Mouse (Mus musculus): Measurements from ENCODE around the gene Tbxas1. TPM values are rescaled to one million over a fixed set of nuclear protein-coding genes. Genes with fewer than 3 reads are reported as not detected.

The Tbxas1 gene
- total RNA-seq, 2 experiments from 2014 or later = 0.79 to 0.81 TPM

DNA sequence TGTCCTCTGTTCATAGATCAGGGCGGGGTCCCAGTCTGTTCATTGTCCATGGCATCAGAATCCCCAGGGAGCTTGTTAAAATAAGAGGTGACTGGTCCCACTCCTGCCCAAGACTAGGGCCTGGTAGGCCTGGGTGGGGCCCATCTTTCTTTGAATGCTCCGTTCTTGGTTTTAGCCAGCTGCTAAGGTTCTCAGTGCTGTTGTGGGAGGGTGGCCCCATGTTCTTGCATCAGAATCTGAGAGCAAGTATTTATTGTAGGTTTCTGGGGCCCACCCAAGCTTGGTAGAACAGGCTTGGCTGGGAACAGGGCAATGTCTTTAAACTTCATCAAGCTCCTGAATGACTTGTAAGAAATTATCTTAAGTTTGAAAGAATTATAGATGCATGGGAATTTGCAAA lies 101.2 kb downstream of the Tbxas1 start:
- no peak for DNase-seq
- intact Hi-C loops (cut with DNase I) = no loop called here

DNA sequence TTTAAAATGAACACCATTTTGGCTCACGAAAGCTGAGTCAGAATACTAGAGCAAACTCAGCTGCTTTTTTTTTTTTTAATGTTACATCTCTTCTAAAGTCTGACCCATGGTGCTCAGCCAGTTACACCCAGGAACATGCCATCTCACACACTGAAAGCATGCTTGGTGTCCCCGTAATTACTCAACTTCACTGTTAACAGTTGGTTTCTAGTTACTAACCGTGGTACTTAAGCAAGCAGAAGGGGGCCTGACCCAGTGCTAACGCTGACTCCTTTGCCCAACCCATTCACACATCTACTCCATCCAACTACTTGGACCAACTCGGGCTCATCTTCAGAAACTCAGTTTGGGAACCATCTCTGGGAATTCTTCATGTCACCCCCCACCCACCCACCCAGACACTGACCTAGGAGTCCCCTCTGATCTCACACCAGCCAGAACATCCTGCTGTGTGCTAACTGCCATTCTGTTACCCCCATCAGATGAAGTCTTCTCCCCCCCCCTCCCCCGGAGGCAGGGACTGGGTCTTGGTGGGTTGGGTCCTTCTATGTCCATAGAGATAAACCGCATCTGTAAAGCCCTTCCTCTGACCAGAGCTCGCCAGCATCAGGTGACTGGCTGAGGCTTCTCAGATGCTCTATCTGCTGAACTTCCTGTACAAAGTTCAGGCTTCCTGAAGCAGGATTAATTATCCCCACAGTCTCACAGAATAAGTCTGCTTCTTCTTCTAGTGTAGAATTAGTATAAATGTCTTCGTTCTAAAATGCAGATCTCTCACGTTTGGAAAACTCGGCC lies 105.9 kb downstream of the Tbxas1 start:
- intact Hi-C loops (cut with DNase I) = no loop called here

DNA sequence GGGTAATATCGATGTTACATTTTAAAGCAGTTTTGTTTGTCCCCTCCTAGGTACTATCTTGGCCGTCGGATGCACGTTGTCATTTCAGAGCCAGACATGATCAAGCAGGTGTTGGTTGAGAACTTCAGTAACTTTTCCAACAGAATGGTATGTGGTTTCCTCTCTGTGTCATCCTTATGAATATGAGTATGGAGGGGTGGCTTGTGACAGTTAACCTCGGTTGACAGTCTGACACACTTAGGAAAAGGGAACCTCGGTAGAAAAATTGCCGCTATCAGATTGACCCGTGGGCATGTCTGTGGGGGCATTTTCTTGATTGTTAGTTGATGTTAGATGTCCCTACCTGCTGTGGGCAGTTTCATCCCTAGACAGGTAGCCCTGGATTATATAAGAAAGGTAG lies 106.9 kb downstream of the Tbxas1 start:
- intact Hi-C loops (cut with DNase I) = no loop called here
- no peak for DNase-seq

More for the DNA sequence above, 105.9 kb downstream of the Tbxas1 start:
- DNase-seq = no peak

DNA sequence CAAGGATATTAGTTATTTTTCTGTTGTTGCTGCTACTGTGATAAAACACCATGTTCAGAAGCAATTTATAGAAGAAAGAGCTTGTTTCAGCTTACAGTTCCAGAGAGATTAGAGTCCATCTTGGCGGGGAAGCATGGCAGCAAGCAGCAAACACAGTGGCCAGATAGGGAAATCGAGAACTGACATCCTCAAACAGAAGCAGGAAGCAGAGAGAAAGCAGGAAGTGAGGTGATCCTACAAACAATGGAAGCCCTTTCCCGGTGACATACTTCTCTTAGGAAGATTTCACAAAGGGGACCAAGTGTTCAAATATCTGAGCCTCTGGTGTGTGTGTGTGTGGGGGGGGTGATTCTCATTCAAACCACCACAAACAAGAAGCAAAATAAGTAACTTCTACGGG lies 107.5 kb downstream of the Tbxas1 start:
- intact Hi-C loops (cut with DNase I) = loop anchor here (1.0 kb wide), 1 partner anchor 34 kb away; no protein-coding TSS in a partner anchor

DNA sequence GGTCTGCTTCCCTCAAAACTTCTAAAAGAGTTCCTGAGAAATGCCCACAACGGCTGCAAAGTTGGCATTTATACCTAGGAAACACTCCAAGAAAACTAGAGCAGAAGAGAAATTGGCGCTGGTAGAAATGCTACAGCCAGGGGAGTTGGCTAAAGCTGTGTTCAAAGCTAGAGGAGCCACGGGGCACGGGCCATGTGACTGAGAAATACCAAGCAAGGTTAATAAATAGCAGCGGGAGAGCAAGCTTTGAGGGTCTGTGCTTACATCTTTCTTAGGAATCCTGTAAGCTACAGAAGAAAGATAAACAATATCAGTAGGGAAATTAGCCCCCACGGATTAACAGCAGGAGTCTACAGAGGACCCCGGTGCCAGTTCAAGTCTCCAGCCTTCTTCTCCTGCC lies 107.9 kb downstream of the Tbxas1 start:
- intact Hi-C loops (cut with DNase I) = loop anchor here (1.0 kb wide), 1 partner anchor 35 kb away; no protein-coding TSS in a partner anchor

More for the DNA sequence above, 107.5 kb downstream of the Tbxas1 start:
- no peak for DNase-seq

DNA sequence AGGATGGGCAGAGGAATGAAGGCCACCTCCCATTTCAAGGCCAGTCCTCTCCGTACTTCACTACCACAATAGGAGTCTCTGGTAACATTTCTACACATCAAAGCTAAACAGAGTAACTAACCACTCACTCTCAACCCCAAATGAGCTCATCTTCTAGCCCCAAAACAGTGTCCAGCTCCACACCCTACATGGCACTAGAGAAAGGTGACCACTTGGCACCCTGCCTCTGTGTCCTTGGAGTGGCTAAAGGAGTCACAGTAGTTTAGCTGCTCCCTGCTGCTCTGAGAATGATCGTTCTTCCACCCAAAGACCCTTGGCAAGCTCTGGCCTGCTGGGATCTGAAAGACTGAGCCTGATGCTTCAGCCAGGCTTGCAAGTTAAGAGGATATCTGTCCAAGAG lies 109.4 kb downstream of the Tbxas1 start:
- no peak for DNase-seq
- intact Hi-C loops (cut with DNase I) = no loop called here

More for the DNA sequence above, 107.9 kb downstream of the Tbxas1 start:
- DNase-seq = no peak

DNA sequence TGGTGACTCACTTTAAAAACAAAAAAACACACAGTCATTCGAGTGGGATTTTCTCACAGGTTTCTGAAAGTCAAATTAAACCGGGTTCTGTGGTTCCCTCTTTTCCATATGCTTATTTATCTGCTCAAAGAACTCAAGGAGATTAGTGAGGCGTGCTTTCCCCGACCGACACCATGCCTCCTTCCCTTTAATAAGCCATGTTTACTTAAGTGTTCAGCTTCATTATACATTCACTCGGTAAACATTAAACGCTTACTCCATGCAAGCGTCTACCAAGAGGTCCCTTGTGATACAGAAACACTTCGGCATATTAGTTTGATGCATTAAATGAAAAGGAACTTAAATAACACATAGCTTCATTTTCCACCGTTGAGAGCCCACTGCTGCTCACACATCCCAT lies 111.4 kb downstream of the Tbxas1 start:
- intact Hi-C loops (cut with DNase I) = no loop called here
- no peak for DNase-seq

DNA sequence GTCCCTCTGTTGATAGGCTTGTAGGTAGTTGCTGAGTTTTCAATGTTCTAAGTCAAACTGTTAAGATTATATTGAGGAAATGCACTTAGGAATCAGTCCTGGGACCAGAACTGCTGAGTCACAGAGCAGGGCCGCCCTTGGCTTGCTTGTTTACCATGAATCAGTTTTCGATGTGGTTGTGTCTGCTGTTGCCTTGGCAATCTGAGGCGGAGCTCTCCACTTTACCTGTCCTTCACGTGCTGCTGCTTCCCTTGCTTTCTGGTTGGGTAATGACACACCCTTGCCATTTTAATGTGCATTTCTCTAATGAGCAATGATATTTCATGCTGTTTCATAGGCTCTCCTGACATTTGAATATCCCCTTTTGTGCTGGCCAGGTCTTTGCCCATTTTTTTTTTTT lies 116.8 kb downstream of the Tbxas1 start:
- intact Hi-C loops (cut with DNase I) = no loop called here
- DNase-seq = no peak

DNA sequence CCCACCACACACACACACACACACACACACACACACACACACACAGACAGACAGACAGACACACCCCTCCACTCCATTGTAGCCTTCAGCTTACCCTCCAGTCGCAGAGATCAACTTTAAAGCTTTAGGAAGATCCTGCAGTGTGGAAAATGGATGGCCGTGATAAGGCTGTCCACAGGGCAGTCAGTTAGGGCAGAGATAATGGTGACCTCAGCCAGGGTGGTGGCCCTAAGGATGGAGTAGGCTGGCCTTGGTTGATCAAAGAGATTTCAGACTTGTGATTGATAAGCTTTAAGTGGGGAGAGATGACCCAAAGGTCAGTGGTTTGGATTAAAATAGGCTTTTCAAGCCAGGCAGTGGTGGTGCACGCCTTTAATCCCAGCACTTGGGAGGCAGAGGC lies 120.6 kb downstream of the Tbxas1 start:
- no peak for DNase-seq
- intact Hi-C loops (cut with DNase I) = no loop called here

DNA sequence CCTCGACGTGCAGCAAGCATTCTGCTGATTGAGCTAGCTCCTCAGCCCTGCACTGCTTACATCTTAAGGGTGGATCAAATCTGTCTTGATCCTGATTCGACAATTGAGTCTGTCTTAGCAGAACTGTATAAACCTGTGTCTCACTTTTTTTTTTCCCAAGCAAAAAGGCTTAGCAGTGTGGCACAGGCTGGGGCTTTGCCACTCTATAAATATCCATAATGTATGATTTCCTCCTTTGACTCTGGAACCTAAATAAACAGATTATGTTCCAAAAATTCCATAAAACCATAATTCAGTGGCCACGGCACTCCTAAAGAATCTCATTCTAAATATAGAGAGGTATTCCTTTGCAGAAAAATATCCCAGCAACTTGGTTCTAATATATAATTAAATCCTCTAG lies 122.6 kb downstream of the Tbxas1 start:
- DNase-seq = no peak
- intact Hi-C loops (cut with DNase I) = no loop called here

DNA sequence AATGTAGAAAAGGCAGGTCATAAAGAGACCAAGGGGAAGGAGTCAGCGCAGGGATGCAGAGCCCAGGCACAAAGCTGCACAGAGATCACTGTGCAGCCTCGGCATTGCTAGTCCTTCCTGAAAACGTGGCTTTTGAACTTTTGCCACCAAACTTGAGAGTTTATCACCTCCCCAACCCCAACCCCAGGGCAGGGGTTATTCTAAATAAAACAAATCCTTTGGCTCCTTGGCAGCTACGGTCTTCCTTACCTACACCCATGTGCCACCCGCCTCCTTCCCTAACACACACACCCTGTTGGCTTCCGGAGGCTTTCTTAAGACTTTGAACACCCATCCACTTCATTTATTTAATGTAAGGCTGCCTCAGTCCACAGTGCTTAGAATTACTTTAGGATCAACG lies 127.9 kb downstream of the Tbxas1 start:
- DNase-seq = no peak
- intact Hi-C loops (cut with DNase I) = no loop called here

DNA sequence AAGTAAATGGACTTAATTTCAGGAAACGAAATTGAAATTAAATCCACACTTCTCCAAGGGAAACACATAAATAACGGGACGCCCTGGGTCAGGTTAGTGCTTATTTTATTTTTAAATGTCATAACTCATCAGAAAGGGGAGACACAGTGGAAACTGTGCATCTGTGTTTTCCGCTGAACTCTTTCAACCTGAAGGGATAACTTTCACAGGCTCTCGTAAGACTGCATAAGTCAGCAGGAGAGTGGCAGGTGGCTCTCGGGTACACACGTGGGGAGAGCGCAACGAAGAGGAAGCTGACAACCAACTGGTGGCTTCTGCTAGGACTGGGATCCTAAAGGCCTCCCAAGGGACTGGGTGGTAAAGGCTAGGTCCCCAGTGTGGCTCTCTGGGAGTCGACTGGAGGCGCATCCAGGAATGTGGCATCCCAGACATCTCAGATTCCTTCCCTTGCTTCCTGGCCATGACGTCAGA lies 128.8 kb downstream of the Tbxas1 start:
- no peak for DNase-seq
- intact Hi-C loops (cut with DNase I) = no loop called here

DNA sequence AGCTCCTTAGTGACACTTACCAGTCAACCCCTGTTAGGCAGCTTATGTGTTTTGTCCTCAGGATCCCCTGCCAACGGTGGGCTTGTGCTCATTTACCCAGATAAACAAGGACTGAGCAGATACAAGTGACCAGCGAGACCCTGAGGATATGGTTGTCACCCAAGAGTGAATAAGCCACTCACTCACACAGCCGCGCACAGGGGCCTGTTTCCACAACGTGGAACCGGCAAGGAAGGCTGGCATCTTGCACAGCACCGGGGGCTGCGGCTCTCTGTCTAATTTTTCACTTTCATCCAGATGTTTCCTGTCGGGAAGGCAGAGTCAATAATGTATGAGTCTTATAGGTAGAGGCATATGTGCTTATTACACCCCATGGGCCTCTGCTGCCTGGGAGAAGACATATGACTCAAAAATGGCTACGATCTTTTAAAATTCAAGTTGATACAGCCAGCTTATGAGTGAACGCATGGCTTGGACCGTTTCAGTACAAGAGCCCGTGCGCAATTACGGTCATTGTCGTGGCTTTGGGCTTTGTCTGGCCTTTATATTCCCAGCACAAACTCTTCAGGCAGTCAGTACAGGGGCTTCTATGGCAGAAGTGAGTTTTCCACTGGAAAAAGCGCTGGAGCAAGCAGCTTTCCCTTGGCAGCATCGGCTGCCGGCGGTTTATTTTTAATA lies 130.2 kb downstream of the Tbxas1 start:
- no peak for DNase-seq
- intact Hi-C loops (cut with DNase I) = no loop called here

DNA sequence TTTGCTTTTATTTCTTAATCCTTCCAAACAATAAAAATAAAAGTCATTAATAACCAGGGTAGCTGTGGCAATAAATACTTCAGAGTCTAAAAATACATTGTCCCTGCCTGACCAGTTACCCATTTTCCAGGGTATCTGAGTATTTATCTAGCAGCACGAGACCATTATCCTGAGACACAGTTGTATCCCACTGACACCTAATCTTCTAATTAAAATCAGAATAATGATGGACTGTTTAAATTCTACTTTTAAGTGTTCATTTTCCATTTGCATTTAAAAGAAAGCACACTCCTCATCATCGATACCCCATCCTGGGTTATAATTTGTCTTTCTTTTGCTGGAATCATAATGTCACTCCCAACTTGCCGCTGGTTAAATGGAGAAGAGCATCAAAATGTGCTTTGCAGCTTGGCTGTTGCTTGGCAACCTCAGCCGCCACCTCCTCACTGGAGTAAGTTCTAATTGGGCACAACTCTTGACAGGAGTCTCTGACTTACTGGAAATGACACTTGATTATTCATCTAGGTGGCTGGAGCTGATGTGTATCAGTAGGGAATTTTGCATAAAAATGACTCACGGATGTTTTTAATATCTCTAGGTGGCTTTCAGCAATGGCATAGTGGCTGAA lies 130.9 kb downstream of the Tbxas1 start:
- intact Hi-C loops (cut with DNase I) = no loop called here

DNA sequence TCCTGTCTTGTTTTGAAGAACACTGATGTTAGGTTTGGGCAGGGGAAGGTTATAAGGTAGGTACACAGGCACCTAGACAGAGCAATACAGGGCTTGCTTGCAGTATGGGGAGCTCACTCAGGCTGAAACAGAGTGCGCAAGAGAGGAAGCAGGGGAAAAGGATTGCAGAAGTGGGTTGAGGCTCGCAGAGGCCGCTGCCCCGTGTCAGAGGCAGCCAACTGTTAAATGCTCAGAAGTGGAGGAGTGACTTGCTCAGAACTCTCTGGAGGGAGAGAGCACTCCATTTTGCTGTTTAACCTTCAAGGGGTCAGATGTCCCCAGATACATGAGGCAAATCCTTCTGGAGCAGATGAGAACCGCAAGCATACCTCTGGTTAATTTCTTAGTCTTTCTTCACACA lies 132.0 kb downstream of the Tbxas1 start:
- intact Hi-C loops (cut with DNase I) = no loop called here

More for the DNA sequence above, 130.9 kb downstream of the Tbxas1 start:
- DNase-seq = no peak

DNA sequence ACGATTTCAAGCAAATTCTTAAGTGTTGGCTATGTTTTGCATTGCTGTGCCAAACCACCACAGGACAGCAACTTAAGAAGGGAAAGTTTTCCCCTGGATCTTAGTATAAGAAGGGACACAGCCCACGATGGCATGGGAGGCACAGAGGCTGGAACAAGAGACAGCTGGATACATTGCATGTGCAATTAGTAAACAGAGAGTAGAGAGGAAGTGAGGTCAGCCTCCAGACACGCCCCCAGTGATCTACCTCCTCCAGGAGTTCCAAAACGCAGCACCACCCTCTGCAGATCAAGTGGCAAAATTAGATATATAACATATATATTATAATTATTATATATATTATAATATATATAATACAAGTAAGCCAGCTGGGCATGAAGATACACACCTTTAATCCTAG lies 132.9 kb downstream of the Tbxas1 start:
- intact Hi-C loops (cut with DNase I) = no loop called here
- DNase-seq = no peak

More for the DNA sequence above, 132.0 kb downstream of the Tbxas1 start:
- no peak for DNase-seq

DNA sequence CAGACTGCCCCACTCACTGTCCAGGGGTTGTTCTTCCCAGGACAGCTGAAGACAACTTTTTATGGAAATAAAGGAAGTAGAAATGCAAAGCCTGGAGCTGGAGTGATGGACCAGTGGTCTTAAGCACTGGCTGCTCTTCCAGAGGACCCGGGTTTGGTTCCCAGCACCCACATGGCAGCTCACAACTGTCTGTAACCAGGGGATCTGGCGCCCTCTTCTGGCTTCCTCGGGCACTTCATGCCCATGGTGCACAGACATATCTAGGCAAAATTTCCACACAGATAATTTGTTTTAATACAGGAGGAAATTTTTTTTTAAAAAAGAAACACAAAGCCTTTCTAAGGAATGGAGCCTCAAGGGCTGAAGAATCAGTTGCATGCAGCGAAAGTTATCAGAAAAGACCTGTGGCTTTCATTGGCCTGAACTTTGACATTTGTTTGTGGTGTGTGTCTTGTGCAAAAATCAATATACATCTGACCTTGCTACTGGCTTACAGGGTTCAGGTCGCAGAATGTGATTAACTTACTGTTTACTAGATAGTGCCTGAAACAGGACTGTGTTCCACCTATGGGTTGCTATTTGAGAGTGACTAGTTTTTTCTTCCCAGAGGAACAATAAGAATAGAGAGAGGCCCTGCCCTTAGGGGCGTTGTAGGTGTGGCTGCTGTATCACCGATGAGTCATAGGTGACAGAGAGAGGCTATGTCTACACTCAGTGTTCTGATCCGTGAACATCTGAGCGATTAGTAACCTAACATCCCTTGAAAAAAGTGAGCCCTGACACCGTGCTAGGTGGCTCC lies 138.0 kb downstream of the Tbxas1 start:
- intact Hi-C loops (cut with DNase I) = no loop called here
- no peak for DNase-seq

DNA sequence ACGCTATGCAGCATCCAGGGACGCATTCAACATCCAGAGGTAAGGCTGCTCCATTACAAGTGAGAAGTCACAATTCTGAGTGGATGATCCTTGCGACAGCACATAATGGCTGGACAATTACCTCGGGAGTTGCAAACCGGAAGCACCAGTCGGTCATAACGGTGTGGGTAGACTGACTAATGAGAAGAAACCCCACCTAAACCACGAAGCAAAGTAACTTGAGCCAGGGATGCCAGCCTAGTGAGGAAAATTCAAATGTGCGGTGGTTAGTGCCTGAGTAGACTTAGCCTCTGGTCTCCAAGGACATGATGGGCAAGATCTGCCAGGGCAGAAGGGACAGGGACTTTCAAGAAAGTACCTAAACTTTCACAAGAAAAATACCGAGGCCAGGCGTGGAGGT lies 142.7 kb downstream of the Tbxas1 start:
- intact Hi-C loops (cut with DNase I) = no loop called here
- no peak for DNase-seq

DNA sequence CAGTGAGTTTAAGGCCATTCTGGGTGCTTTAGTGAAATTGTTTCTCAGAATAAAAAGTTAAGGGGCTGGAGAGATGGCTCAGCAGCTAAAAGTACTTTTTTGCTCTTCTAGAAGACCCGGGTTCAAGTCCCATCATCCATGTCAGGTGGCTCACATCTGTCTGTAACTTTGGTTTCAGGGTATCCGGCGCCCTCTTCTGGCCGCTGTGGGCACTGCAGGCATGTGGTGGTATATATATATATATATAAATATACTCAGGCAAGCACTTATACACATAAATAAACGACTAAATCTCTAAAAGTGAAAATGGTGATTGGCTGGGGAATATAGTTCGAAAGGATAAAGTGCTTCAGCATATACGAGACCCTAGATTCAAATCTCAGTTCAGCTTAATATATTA lies 143.6 kb downstream of the Tbxas1 start:
- DNase-seq = no peak
- intact Hi-C loops (cut with DNase I) = no loop called here

DNA sequence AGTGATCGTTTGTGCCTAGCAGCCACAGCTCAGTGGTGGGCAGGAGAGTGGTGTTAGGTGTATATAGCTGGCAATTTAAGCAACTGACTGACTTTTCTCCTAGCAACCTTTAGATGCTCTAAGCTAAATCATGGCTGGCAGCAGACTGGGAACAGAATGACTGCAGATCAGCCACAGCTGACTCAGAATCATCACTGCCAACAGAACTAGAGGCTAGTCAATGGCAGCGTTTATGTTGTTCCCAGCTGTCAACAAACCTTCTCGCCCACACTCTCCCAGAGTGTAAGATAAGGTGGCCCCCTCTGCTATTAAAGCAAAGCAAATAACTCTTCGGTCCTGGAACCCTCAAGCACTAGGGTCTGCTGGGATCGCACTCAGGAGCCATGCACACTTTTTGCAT lies 144.0 kb downstream of the Tbxas1 start:
- DNase-seq = no peak
- intact Hi-C loops (cut with DNase I) = no loop called here

DNA sequence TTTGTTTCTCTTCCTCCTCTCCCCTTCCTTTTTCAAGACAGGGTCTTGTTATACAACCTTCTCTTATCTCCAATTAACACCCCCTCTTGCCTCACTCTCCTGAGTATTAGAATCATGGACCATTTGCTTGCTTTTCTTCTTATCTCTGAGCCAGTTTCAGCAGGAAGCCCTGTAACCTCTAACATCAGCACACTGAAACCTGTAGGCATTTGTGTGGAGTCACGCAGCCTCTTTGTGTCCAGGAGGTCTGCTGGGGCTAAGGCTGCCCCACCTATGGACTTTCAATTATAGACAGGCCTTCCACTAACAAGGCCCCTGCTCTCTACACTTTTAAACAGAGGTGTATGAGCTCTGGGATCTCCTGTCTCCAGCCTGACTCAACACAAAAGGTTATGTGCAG lies 146.7 kb downstream of the Tbxas1 start:
- DNase-seq = no peak
- intact Hi-C loops (cut with DNase I) = no loop called here

Data from gastrocnemius, postnatal 36 days (tissue).